Mouse (Mus musculus) cortical plate, adult 2 months (tissue): ENCODE measurements around the gene Mettl7a3.

Source experiments
- CTCF ChIP-seq: fragments of 200-500 bp; IDR thresholded peaks from 2 replicates; pipeline ENCODE4 v1.5.1; 2011; ENCODE audit warnings: mild to moderate bottlenecking, control low read depth, low read length; ENCODE audit not compliant: insufficient read depth; ENCODE audit errors: extremely low read depth
- POLR2A ChIP-seq: fragments of 200-500 bp; IDR thresholded peaks from 2 replicates; pipeline ENCODE4 v1.6.1; 2011; ENCODE audit warnings: mild to moderate bottlenecking, low read length, control low read depth; ENCODE audit not compliant: insufficient read depth; ENCODE audit errors: extremely low read depth

DNA sequence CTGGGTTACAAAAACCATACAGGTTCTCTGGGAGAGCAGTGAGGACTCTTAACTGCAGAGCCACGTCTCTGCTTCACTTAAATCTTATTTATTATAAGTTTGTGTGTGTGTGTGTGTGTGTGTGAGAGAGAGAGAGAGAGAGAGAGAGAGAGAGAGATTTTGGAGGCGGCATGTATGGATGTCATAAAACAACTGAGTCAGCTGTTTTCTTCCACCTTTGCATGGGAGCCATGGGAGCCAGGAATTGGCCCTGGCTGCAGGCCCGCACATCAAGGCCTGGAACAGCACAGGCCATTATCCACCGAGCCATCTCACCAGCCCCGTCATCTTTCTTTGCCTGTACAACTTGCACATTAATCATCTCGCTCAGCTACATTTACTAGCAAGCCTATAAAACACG lies 32.4 kb downstream of the Mettl7a3 start:
- TF ChIP-seq CTCF (no peak), POLR2A (no peak)
